Mouse (Mus musculus): ENCODE results near the gene Myh7.

GRCm38 (mm10) chr14:54938431-54939219, 55.8 kb downstream of the Myh7 start:
- TF ChIP-seq POLR2A (IDR thresholded peaks at IDR 0.05; ENCODE audit: low read depth, low read length): no peak
- no peak for TF ChIP-seq CTCF (conservative IDR thresholded peaks at IDR 0.05 in 1 of 2, IDR thresholded peaks at IDR 0.05 in 1 of 2; ENCODE audit: low read depth in 2 of 2, low read length in 2 of 2)
- no peak for TF ChIP-seq MAZ (IDR thresholded peaks at IDR 0.05; ENCODE audit: low read depth, low read length)
- TF ChIP-seq MAX (IDR thresholded peaks at IDR 0.05; ENCODE audit: low read length): no peak
- no peak for TF ChIP-seq RCOR1 (conservative IDR thresholded peaks at IDR 0.05; ENCODE audit: low read depth, low read length)
- TF ChIP-seq RAD21 (IDR thresholded peaks at IDR 0.05; ENCODE audit: low read depth, low read length): no peak
- TF ChIP-seq MEF2A (IDR thresholded peaks at IDR 0.05; ENCODE audit: borderline replicate concordance, low read depth, low read length): no peak
- no peak for TF ChIP-seq EP300 (IDR thresholded peaks at IDR 0.05; ENCODE audit: low read length)
- TF ChIP-seq TCF12 (IDR thresholded peaks at IDR 0.05; ENCODE audit: low read depth, low read length): no peak
- no peak for TF ChIP-seq ZNF384 (IDR thresholded peaks at IDR 0.05; ENCODE audit: low read depth, low read length)
- TF ChIP-seq USF1 (IDR thresholded peaks at IDR 0.05; ENCODE audit: low read depth, low read length): no peak
- no peak for TF ChIP-seq NRF1 (IDR thresholded peaks at IDR 0.05; ENCODE audit: low read depth, low read length)
- TF ChIP-seq JUND (conservative IDR thresholded peaks at IDR 0.05; ENCODE audit: low read depth, low read length): no peak

Data from CH12.LX (cell line).